Mouse (Mus musculus) thymus, postnatal 4 days (tissue): ENCODE measurements around the gene Hacd1.

Experiments used
- DNase-seq: peaks from one replicate; pipeline ENCODE4 v3.0.0; 2021

The Hacd1 gene

DNA sequence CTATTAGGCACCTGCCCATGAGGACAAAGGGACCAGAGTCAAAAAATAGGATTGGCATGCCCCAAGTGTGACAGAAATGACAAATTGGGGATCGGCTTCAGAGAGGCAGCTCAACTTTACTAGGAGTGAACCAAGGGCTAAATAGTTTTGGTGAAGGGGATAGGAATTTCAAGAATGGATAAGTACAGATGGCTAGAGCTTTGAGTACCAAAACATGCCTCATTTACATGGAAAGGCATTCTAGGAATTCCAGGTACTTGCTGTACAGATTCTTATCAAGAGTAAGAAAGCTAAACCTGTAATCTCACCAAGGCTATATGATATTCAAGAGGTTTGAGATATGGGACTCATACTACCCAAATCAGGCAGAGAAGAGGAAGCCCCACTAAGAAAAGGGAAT, 95.8 kb downstream of the Hacd1 start:
- no peak for DNase-seq

DNA sequence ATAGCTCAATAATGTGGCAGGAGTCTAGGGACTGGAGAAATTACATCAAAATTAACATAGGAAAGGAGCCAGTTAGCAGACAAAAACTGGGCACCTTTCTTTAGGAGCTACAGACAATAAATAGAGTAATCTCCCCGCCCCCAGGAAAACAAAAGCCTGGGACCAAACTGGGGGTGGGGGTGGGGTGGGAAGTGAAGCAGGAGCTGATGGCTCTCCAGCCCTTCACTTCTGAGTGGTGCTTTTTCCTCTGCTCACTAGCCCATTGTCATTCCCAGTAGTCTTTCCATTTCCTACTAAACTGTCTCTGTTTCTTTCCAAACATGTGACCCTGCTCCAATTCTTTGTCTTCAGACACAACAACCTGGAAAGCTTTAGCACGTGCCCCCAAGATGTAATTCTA, 99.5 kb downstream of the Hacd1 start:
- no peak for DNase-seq

GRCm38 (mm10) chr2:13938118-13938517, 117.8 kb downstream of the Hacd1 start:
- DNase-seq: peak; percentile 27

- DNase-seq: no peak
Measured at GRCm38 (mm10) chr2:13935343-13935742, 120.6 kb downstream of the Hacd1 start.

- no peak for DNase-seq
Measured at GRCm38 (mm10) chr2:13932253-13932652, 123.7 kb downstream of the Hacd1 start.

- no peak for DNase-seq
Measured at GRCm38 (mm10) chr2:13930724-13931123, 125.2 kb downstream of the Hacd1 start.

DNA sequence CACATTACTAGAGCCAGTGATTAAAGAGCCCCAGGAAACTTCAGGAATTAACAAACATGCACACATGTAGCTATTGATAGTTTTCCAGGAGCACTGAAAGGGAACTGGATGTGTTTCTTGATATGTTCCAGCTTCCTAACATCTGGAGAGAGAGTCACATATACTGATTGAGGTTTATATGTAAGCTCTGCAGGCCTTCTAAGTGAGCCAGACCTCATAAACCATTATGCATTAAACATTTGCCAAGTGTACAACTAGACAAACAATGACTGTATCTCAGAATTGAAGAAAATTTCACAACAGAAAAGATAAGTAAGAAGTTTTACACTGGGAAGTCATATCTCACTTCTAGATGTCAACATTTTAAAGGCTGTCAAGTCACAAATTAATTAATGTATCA, 167.4 kb downstream of the Hacd1 start:
- no peak for DNase-seq

- no peak for DNase-seq
Measured at GRCm38 (mm10) chr2:13857461-13857860, 198.5 kb downstream of the Hacd1 start.

DNA sequence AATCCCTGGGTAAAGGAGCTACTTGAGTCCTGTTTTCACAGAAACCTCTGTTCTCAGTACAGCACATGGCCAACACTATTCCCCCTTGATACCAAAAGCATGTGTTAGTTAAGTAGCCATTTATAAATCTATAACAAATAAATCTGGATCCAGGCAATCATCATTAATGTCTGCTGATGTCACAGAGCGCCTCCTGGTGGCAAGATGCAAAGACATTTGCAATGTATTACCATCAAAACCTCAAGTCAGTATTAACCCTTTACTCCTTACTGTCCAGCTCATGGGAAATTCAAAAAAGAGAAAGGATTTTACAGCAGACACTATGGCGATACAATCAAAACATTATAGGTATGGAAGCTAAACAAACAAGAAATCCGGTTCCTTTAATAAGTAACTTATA, 200.4 kb downstream of the Hacd1 start:
- peak; percentile 58 for DNase-seq

GRCm38 (mm10) chr2:13836310-13836709, 219.6 kb downstream of the Hacd1 start:
- no peak for DNase-seq

- DNase-seq: no peak
Measured at GRCm38 (mm10) chr2:13834989-13835388, 220.9 kb downstream of the Hacd1 start.

DNA sequence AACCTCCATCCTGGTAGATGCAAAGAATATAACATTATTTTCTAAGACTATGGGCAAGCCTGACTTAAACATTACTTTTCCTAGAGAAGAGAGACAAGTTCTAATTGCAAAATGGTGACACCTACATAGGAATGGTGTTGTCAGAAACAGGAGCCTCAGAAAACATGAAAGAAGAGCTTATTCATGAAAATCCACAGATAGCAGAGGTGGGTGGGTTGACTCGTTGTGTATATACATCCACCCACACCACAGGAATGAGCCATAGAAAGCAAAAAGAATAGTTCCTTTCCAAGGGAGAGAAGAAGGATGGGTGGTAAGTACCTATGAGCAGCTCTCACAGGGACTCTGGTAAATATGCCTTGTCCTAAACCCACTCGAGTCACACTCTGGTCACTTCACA, 239.3 kb downstream of the Hacd1 start:
- DNase-seq: no peak

GRCm38 (mm10) chr2:13808593-13808992, 247.3 kb downstream of the Hacd1 start:
- no peak for DNase-seq

GRCm38 (mm10) chr2:13808008-13808407, 247.9 kb downstream of the Hacd1 start:
- no peak for DNase-seq

GRCm38 (mm10) chr2:13806120-13806519, 249.8 kb downstream of the Hacd1 start:
- peak; percentile 42 for DNase-seq

DNA sequence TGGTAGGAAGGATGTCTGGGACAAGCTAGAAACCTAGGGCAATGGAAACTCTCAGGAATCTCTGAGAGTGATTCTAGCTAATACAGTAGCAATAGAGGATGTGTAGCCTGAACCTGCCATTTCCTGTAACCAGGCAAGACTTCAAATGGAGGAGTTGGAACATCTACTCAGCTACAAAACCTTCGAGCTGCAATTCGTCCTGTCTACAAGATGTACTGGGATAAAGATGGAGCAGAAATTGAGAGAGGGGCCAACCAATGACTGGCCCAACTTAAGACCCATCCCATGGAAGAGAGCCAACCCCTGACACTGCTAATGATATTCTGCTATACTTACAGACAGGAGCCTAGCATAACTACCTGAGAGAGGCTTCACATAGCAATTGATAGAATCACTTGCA, 255.3 kb downstream of the Hacd1 start:
- no peak for DNase-seq
